Mouse (Mus musculus) heart, adult 11 months (tissue): Measurements from ENCODE around the gene Rufy2.
"Not testable (repeated sequence)": the region's sequence is repeated elsewhere in the genome, so short reads cannot be mapped to it uniquely, and the experiment has no call there.

Source experiments
- DNase-seq: peaks from one replicate; pipeline ENCODE4 v3.0.0; 2022

Rufy2 gene

GRCm38 (mm10) chr10:63054071-63054470, 74.0 kb downstream of the Rufy2 start:
- not testable (repeated sequence) for DNase-seq

GRCm38 (mm10) chr10:63054586-63054985, 74.6 kb downstream of the Rufy2 start:
- no peak for DNase-seq

GRCm38 (mm10) chr10:63056966-63057750, 77.1 kb downstream of the Rufy2 start:
- peak; percentile 97 for DNase-seq

GRCm38 (mm10) chr10:63059862-63060261, 79.8 kb downstream of the Rufy2 start, which contains the start of gene Pbld1:
TSS of gene Pbld1 (plus strand) at chr10:63060162.
- no peak for DNase-seq

GRCm38 (mm10) chr10:63060406-63060805, 80.4 kb downstream of the Rufy2 start:
- DNase-seq = peak; percentile 97

- DNase-seq = no peak
Measured at GRCm38 (mm10) chr10:63061266-63061665, 81.2 kb downstream of the Rufy2 start.

- DNase-seq = no peak
Measured at GRCm38 (mm10) chr10:63062696-63063095, 82.7 kb downstream of the Rufy2 start.

- DNase-seq = no peak
Measured at GRCm38 (mm10) chr10:63063365-63063764, 83.3 kb downstream of the Rufy2 start.

- DNase-seq = no peak
Measured at GRCm38 (mm10) chr10:63064516-63064915, 84.5 kb downstream of the Rufy2 start.

GRCm38 (mm10) chr10:63065561-63065960, 85.5 kb downstream of the Rufy2 start:
- DNase-seq = no peak

GRCm38 (mm10) chr10:63065988-63066387, 86.0 kb downstream of the Rufy2 start:
- DNase-seq = peak; percentile 94
